In genomic region chr3:95314486-95315093, GRCm38 (mm10) we compare ENCODE assay signal across 8 mouse cellular contexts. TPM values are rescaled to one million over a fixed set of nuclear protein-coding genes. Genes with fewer than 3 reads are reported as not detected.
DNase-seq lines count a peak whose midpoint lies in the region; ATAC-seq and TF ChIP-seq lines count a peak whose summit lies in the region.

Gene Cers2, plus strand, starts transcription at chr3:95314791.

- peak; percentile 16; the same call in 1 of the 2 replicates for ATAC-seq in kidney, embryonic 15.5 days (replicated peaks; ENCODE audit: low FRiP score)
- no peak for ATAC-seq in erythroid progenitor cell, adult 5-6 weeks (replicated peaks; ENCODE audit: low FRiP score, poor library complexity, severe bottlenecking)
- ATAC-seq in limb, embryonic 14.5 days (ENCODE audit: low FRiP score, low read depth): peak; percentile 17

- TF ChIP-seq EP300 in MEL (IDR thresholded peaks at IDR 0.05; ENCODE audit: low read depth in 1 of 2, low read length in 2 of 2): no peak

- no peaks in the 10 kb centered on the region for H3K27me3 ChIP-seq in kidney, embryonic 15.5 days
- no peaks in the 10 kb centered on the region for H3K27me3 ChIP-seq in MEL (ENCODE audit: control insufficient read depth in 1 of 2, insufficient read depth in 2 of 2, low read length in 2 of 2)
- no peaks in the 10 kb centered on the region for H3K27me3 ChIP-seq in limb, embryonic 14.5 days (ENCODE audit: control insufficient read depth, insufficient read depth, low read length)
- H3K27me3 ChIP-seq in small intestine, adult 2 months (ENCODE audit: control insufficient read depth, insufficient read depth, low read length): no peaks in the 10 kb centered on the region

- WGBS in kidney, embryonic 15.5 days: 3% methylated on average over 27 of the region's 27 CpGs
- 3% methylated on average over 27 of the region's 27 CpGs for WGBS in limb, embryonic 14.5 days
- 13% methylated on average over 27 of the region's 27 CpGs for WGBS in small intestine, adult 2 months

- peaks cover 51% of the 10 kb centered on the region for H3K4me1 ChIP-seq in kidney, embryonic 15.5 days
- H3K4me1 ChIP-seq in MEL (ENCODE audit: control insufficient read depth in 1 of 2, insufficient read depth in 2 of 2, low read length in 2 of 2): peaks cover 25 to 52% of the 10 kb centered on the region in 2 experiments
- peaks cover 23% of the 10 kb centered on the region for H3K4me1 ChIP-seq in limb, embryonic 14.5 days (ENCODE audit: control insufficient read depth, insufficient read depth, low read length)
- peaks cover 27% of the 10 kb centered on the region; the same call in 1 of the 2 replicates for H3K4me1 ChIP-seq in small intestine, adult 2 months (ENCODE audit: control insufficient read depth, insufficient read depth, insufficient read length, low read length)

- H3K4me3 ChIP-seq in kidney, embryonic 15.5 days (replicated peaks): peak within 1 kb of the TSS; percentile 80
- peak within 1 kb of the TSS; percentile 85 for H3K4me3 ChIP-seq in MEL (ENCODE audit: control insufficient read depth in 1 of 2, insufficient read depth in 1 of 2, low read depth in 2 of 2, low read length in 2 of 2)
- peak within 1 kb of the TSS; percentile 94 for H3K4me3 ChIP-seq in limb, embryonic 14.5 days (replicated peaks; ENCODE audit: low read length)
- H3K4me3 ChIP-seq in small intestine, adult 2 months (ENCODE audit: low read depth, low read length): peak within 1 kb of the TSS; percentile 71

- H3K79me2 ChIP-seq in MEL (ENCODE audit: control insufficient read depth, insufficient read depth, low read length, poor library complexity): peaks cover 61% of the 10 kb centered on the region

- peak within 1 kb of the TSS; percentile 87 for H3K4me2 ChIP-seq in kidney, embryonic 15.5 days
- H3K4me2 ChIP-seq in limb, embryonic 14.5 days (replicated peaks; ENCODE audit: low read depth, low read length, severe bottlenecking): peak within 1 kb of the TSS; percentile 84

- no peak for TF ChIP-seq RAD21 in MEL (IDR thresholded peaks at IDR 0.05; ENCODE audit: low read depth, low read length)

- no peaks in the 10 kb centered on the region for H3K36me3 ChIP-seq in kidney, embryonic 15.5 days
- peaks cover 7 to 51% of the 10 kb centered on the region in 2 experiments for H3K36me3 ChIP-seq in MEL (ENCODE audit: control insufficient read depth in 1 of 2, insufficient read depth in 2 of 2, low read length in 2 of 2)
- H3K36me3 ChIP-seq in limb, embryonic 14.5 days (ENCODE audit: control insufficient read depth, insufficient read depth, low read length): peaks cover 4% of the 10 kb centered on the region; the same call in 1 of the 2 replicates
- H3K36me3 ChIP-seq in small intestine, adult 2 months (ENCODE audit: control insufficient read depth, insufficient read depth, low read length): no peaks in the 10 kb centered on the region

- intact Hi-C loops in heart, postnatal 25 days (cut with DNase I): loop anchor here (2.0 to 5.0 kb wide), 3 partner anchors 32 to 118 kb away; partner anchors contain the start of genes Arnt and Prune1

- no peak for TF ChIP-seq CTCF in MEL (IDR thresholded peaks at IDR 0.05 in 2 of 3, conservative IDR thresholded peaks at IDR 0.05 in 1 of 3; ENCODE audit: control insufficient read depth in 1 of 3, insufficient read depth in 1 of 3, low read depth in 2 of 3, low read length in 3 of 3, poor library complexity in 1 of 3, severe bottlenecking in 1 of 3)
- TF ChIP-seq CTCF in small intestine, adult 2 months (IDR thresholded peaks at IDR 0.05; ENCODE audit: extremely low read depth, insufficient read length, insufficient replicate concordance, low read depth, low read length): no peak

- H3K9me3 ChIP-seq in kidney, embryonic 15.5 days (replicated peaks): no peaks in the 10 kb centered on the region
- no peaks in the 10 kb centered on the region for H3K9me3 ChIP-seq in MEL (replicated peaks; ENCODE audit: insufficient read depth, low read length)
- H3K9me3 ChIP-seq in limb, embryonic 14.5 days (ENCODE audit: control insufficient read depth, low read length): no peaks in the 10 kb centered on the region

- peak within 1 kb of the TSS; percentile 95 for H3K9ac ChIP-seq in kidney, embryonic 15.5 days
- peak within 1 kb of the TSS; percentile 89 for H3K9ac ChIP-seq in MEL (ENCODE audit: control insufficient read depth, low read depth, low read length, poor library complexity, severe bottlenecking)
- peak within 1 kb of the TSS; percentile 99 for H3K9ac ChIP-seq in limb, embryonic 14.5 days (ENCODE audit: low read depth, low read length, severe bottlenecking)

- H3K27ac ChIP-seq in kidney, embryonic 15.5 days: peak within 1 kb of the TSS; percentile 91
- H3K27ac ChIP-seq in MEL (ENCODE audit: control insufficient read depth, low read depth, low read length): peak within 1 kb of the TSS; percentile 95
- H3K27ac ChIP-seq in limb, embryonic 14.5 days (replicated peaks; ENCODE audit: low read depth, low read length): peak within 1 kb of the TSS; percentile 97
- peak within 1 kb of the TSS; percentile 62 for H3K27ac ChIP-seq in small intestine, adult 2 months (ENCODE audit: insufficient read depth, low read depth, low read length)

- no peak for DNase-seq in kidney, adult 9 months
- DNase-seq in MEL (ENCODE audit: low read depth, low spot score): peak; percentile 85
- DNase-seq in heart, postnatal 25 days (ENCODE audit: low spot score): no peak
- DNase-seq in limb, embryonic 14.5 days (ENCODE audit: low spot score): peak; percentile 11
- DNase-seq in urinary bladder, postnatal 10 days (ENCODE audit: low spot score): no peak

- TF ChIP-seq POLR2A in MEL (IDR thresholded peaks at IDR 0.05; ENCODE audit: control insufficient read depth in 1 of 2, insufficient read depth in 1 of 2, low read depth in 1 of 2, low read length in 2 of 2, poor library complexity in 1 of 2): no peak
- peak; percentile 49; the same call in 1 of the 2 replicates for TF ChIP-seq POLR2A in limb, embryonic 14.5 days (IDR thresholded peaks at IDR 0.05; ENCODE audit: borderline replicate concordance, extremely low read depth, insufficient read depth, insufficient read length)
- TF ChIP-seq POLR2A in small intestine, adult 2 months (IDR thresholded peaks at IDR 0.05; ENCODE audit: low read depth, low read length): no peak

TF ChIP-seq in MEL, 35 proteins besides CTCF, POLR2A, EP300 and RAD21:
- no peak for TF ChIP-seq UBTF (IDR thresholded peaks at IDR 0.05; ENCODE audit: borderline replicate concordance, insufficient read depth, low read depth, low read length)
- TF ChIP-seq MYB (IDR thresholded peaks at IDR 0.05; ENCODE audit: low read depth, low read length): no peak
- no peak for TF ChIP-seq GABPA (IDR thresholded peaks at IDR 0.05; ENCODE audit: low read depth, low read length)
- TF ChIP-seq TAL1 (IDR thresholded peaks at IDR 0.05; ENCODE audit: low read length): peak; percentile 65
- no peak for TF ChIP-seq MAFK (IDR thresholded peaks at IDR 0.05; ENCODE audit: borderline replicate concordance, low read depth, low read length)

RNA-seq across cellular contexts. Expression of gene Cers2, which starts in this region (rescaled TPM):
- 169 and 181 TPM in 2 replicates for polyA plus RNA-seq in kidney, embryonic 15.5 days (2015; fragmentation: Nextera tagmentation; extraction: Ambion mirVana)
- 240 and 307 TPM in 2 replicates for total RNA-seq in MEL (2012; rRNA removed)
- polyA plus RNA-seq in MEL (2012; ENCODE audit: insufficient read depth in 1 of 2, insufficient read length in 2 of 2, low read depth in 1 of 2, low replicate concordance in 2 of 2, missing spikeins in 1 of 2): 100 to 1,000 TPM; 134 to 357 TPM
- 72.1 and 81.3 TPM in 2 replicates for total RNA-seq in erythroid progenitor cell, adult 5-6 weeks (2015; ENCODE audit: low replicate concordance)
- total RNA-seq in erythroid progenitor cell, adult 5-6 weeks (2017; ENCODE audit: low replicate concordance): 35.4 and 49.5 TPM in 2 replicates
- total RNA-seq in heart, postnatal 25 days (2021): 10 to 100 TPM; 35.9 to 40.4 TPM
- polyA plus RNA-seq in limb, embryonic 14.5 days (2012; rRNA removed): 183 TPM in 2 replicates
- polyA plus RNA-seq in limb, embryonic 14.5 days (2014; fragmentation: Nextera tagmentation; extraction: Ambion mirVana): 140 and 155 TPM in 2 replicates
- polyA plus RNA-seq in small intestine, adult 2 months (2012; rRNA removed): 51.3 and 84.0 TPM in 2 replicates

Comparison
In these comparisons a context has a peak if more than half of its experiments do, and no peak if none do; other contexts are left out.
1. DNase-seq: peak in MEL (single experiment) and limb, embryonic 14.5 days (single experiment); none in kidney, adult 9 months (single experiment), heart, postnatal 25 days (single experiment) and urinary bladder, postnatal 10 days (single experiment).
2. Peak in every context shown above with its lines, with median percentiles within 50 percentile points of each other: H3K27ac ChIP-seq, H3K4me3 ChIP-seq and H3K9ac ChIP-seq.